Mouse (Mus musculus): Measurements from ENCODE around the gene Rabgap1l.

Gene Rabgap1l

GRCm38 (mm10) chr1:160787926-160788325 lies 5.1 kb downstream of the Rabgap1l start:
- no peak for DNase-seq (ENCODE audit: low spot score)

- no peak for DNase-seq (ENCODE audit: low spot score)
Observed at GRCm38 (mm10) chr1:160787164-160787563, 5.8 kb downstream of the Rabgap1l start.

- no peak for DNase-seq (ENCODE audit: low spot score)
Observed at GRCm38 (mm10) chr1:160786571-160786970, 6.4 kb downstream of the Rabgap1l start.

GRCm38 (mm10) chr1:160785681-160786225 lies 7.3 kb downstream of the Rabgap1l start:
- DNase-seq (ENCODE audit: low spot score): no peak

- DNase-seq (ENCODE audit: low spot score): no peak
Observed at GRCm38 (mm10) chr1:160784122-160784521, 8.9 kb downstream of the Rabgap1l start.

- DNase-seq (ENCODE audit: low spot score): no peak
Observed at GRCm38 (mm10) chr1:160774166-160774565, 18.8 kb downstream of the Rabgap1l start.

GRCm38 (mm10) chr1:160765565-160765964 lies 27.4 kb downstream of the Rabgap1l start:
- DNase-seq (ENCODE audit: low spot score): no peak

- DNase-seq (ENCODE audit: low spot score): peak; percentile 45
Observed at GRCm38 (mm10) chr1:160758243-160758642, 34.8 kb downstream of the Rabgap1l start.

- no peak for DNase-seq (ENCODE audit: low spot score)
Observed at GRCm38 (mm10) chr1:160755359-160755758, 37.7 kb downstream of the Rabgap1l start.

- no peak for DNase-seq (ENCODE audit: low spot score)
Observed at GRCm38 (mm10) chr1:160750629-160751028, 42.4 kb downstream of the Rabgap1l start.

GRCm38 (mm10) chr1:160746786-160747185 lies 46.2 kb downstream of the Rabgap1l start:
- no peak for DNase-seq (ENCODE audit: low spot score)

GRCm38 (mm10) chr1:160745238-160745930 lies 47.6 kb downstream of the Rabgap1l start:
- no peak for DNase-seq (ENCODE audit: low spot score)

GRCm38 (mm10) chr1:160744009-160744408 lies 49.0 kb downstream of the Rabgap1l start:
- DNase-seq (ENCODE audit: low spot score): no peak

- DNase-seq (ENCODE audit: low spot score): peak; percentile 74
Observed at GRCm38 (mm10) chr1:160743229-160743628, 49.8 kb downstream of the Rabgap1l start.

GRCm38 (mm10) chr1:160740650-160741049 lies 52.4 kb downstream of the Rabgap1l start:
- DNase-seq (ENCODE audit: low spot score): no peak

- no peak for DNase-seq (ENCODE audit: low spot score)
Observed at GRCm38 (mm10) chr1:160734743-160735142, 58.3 kb downstream of the Rabgap1l start.

- no peak for DNase-seq (ENCODE audit: low spot score)
Observed at GRCm38 (mm10) chr1:160729944-160730343, 63.1 kb downstream of the Rabgap1l start.

GRCm38 (mm10) chr1:160717742-160718141 lies 75.3 kb downstream of the Rabgap1l start:
- DNase-seq (ENCODE audit: low spot score): peak; percentile 44

GRCm38 (mm10) chr1:160714685-160715084 lies 78.3 kb downstream of the Rabgap1l start:
- peak; percentile 53 for DNase-seq (ENCODE audit: low spot score)

- DNase-seq (ENCODE audit: low spot score): no peak
Observed at GRCm38 (mm10) chr1:160713887-160714286, 79.1 kb downstream of the Rabgap1l start.

- DNase-seq (ENCODE audit: low spot score): no peak
Observed at GRCm38 (mm10) chr1:160713383-160713782, 79.6 kb downstream of the Rabgap1l start.

- DNase-seq (ENCODE audit: low spot score): no peak
Observed at GRCm38 (mm10) chr1:160710539-160710938, 82.5 kb downstream of the Rabgap1l start.

GRCm38 (mm10) chr1:160704596-160704995 lies 88.4 kb downstream of the Rabgap1l start:
- DNase-seq (ENCODE audit: low spot score): no peak

- no peak for DNase-seq (ENCODE audit: low spot score)
Observed at GRCm38 (mm10) chr1:160703813-160704212, 89.2 kb downstream of the Rabgap1l start.
